Mouse (Mus musculus): Measurements from ENCODE around the gene Clcnka.

DNA sequence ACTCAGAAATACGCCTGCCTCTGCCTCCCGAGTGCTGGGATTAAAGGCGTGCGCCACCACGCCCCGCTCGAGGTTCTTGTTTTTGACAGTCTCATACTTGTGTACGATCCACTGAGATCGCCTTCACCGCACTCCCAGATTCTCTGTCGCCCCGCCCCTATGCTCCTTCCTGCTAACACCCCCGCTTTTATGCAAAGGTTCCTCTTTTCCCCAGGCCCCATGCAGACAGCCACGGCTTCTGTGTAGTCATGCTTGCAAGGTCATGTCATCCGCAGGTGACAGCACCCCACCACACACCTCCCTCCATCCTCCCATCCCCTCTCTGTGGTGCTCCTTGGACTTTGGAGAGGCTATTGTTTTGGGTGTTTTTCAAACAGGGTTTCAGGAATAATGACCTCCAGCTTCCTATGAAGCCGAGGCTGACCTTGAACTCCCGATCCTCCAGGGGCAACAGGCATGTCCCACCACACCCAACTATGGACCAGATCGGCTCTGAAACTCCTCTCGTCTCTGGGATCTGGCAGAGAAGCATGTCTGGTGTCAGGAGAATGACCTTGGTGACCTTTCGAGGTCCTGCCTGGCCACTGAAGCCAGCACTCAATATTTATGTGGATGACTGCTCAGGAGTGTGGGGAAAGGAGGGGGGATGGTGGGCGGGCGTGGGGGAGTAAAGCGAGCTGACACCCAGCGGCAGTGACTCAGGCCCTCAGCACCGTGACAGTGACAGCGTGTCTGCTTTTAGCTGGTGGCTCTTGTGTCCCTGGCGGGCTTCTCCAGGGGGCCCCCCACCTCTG lies 21.1 kb upstream of the Clcnka start:
- TF ChIP-seq CTCF (IDR thresholded peaks at IDR 0.05; ENCODE audit: extremely low read depth, insufficient read depth, insufficient read length, insufficient replicate concordance): no peak
- TF ChIP-seq POLR2A (IDR thresholded peaks at IDR 0.05; ENCODE audit: low read depth, low read length): no peak
